Mouse (Mus musculus) gastrocnemius, adult 2 months (tissue): ENCODE results near the gene Eid2. TPM values are rescaled to one million over a fixed set of nuclear protein-coding genes. Genes with fewer than 3 reads are reported as not detected.
"Not testable (repeated sequence)": the region's sequence is repeated elsewhere in the genome, so short reads cannot be mapped to it uniquely, and the experiment has no call there.

Source experiments
- DNase-seq: peaks from one replicate; pipeline ENCODE4 v3.0.0; 2022
- H3K27ac ChIP-seq: fragments of 200-600 bp; 2 replicates; pipeline ENCODE4 v1.8.1; 2022; ENCODE audit warnings: mild to moderate bottlenecking
- H3K4me3 ChIP-seq: fragments of 200-600 bp; 2 replicates; pipeline ENCODE4 v1.8.1; 2022; ENCODE audit warnings: mild to moderate bottlenecking, moderate library complexity
- CTCF ChIP-seq: fragments of 200-600 bp; IDR thresholded peaks from 2 replicates; pipeline ENCODE4 v1.8.1; 2022; ENCODE audit warnings: antibody characterized with exemption, mild to moderate bottlenecking, moderate library complexity
- intact Hi-C: fragments of 180-260 bp; cut with DNase I; formaldehyde crosslinking; loops from one replicate; pipeline ENCODE4 v1.15.1; 2025
- long read RNA-seq, 2 experiments: library from polyadenylated mRNA; stranded (forward); transcript quantifications; one replicate each; pipeline ENCODE4 v2.0.0; 2021
- total RNA-seq, 2 experiments: library from RNA; stranded (reverse); gene quantifications; 2 replicates each; pipeline ENCODE4 v1.2.3; 2021

Eid2 gene
- total RNA-seq = 1 to 10 TPM; 6.4 to 6.8 TPM
- long read RNA-seq, experiment 1, transcript Eid2-201 (1 exons, 1,392 nt) = major isoform, 6 of 6 reads
- long read RNA-seq, experiment 1, partial matches to known transcripts = 0 of 6 reads
- long read RNA-seq, experiment 1, other reads (novel, unspliced or antisense) = 0 of 6 reads
- long read RNA-seq, experiment 2, transcript Eid2-201 (1 exons, 1,392 nt) = major isoform, 18 of 18 reads
- long read RNA-seq, experiment 2, partial matches to known transcripts = 0 of 18 reads
- long read RNA-seq, experiment 2, other reads (novel, unspliced or antisense) = 0 of 18 reads

DNA sequence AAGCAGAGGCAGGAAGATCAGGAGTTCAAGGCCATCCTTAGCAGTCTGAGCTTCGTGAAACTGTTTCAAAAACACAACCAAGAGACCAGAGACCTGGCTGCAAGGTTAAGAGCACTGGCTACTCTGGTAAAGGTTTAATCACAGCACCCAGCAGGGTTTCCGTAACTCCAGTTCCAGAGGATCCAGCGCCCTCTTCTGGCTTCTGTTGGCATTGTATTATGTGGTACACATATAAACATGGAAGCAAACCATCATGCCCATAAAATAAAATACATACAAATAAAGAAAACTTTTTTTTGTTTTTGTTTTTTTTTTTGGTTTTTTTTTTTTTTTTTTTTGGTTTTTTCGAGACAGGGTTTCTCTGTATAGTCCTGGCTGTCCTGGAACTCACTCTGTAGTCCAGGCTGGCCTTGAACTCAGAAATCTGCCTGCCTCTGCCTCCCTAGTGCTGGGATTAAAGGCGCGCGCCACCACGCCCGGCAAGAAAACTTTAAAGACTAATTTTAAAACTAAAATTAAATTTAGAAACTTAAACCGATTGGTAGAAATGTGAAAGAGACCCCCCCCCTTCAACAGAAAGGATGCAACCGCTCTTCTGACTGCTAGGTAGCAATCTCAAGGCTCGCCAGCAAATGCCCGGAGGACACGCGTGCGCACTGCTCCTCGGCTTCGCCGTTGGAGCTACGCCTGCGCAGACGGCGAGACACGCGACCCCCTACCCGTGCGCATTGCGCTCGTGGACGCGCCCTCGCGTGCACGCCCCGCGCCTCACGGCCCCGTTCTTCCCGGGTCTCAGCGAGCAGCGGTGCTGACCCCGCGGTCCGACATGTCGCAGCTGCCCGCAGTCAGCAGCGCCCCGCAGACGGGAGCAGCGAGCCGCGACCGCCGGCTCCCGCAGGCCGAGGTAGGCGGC is at the start of gene Eid2:
TSS of gene Eid2 (plus strand) at position 753 of the 913 bp plus-strand sequence.
- TF ChIP-seq CTCF = peak; percentile 23; the same call in 1 of the 2 replicates
- Histone ChIP-seq H3K4me3 (peak within 1 kb of the TSS; percentile 87), H3K27ac (peak within 1 kb of the TSS; percentile 82)
- intact Hi-C loops = no loop called here
- peak; percentile 85 for DNase-seq

DNA sequence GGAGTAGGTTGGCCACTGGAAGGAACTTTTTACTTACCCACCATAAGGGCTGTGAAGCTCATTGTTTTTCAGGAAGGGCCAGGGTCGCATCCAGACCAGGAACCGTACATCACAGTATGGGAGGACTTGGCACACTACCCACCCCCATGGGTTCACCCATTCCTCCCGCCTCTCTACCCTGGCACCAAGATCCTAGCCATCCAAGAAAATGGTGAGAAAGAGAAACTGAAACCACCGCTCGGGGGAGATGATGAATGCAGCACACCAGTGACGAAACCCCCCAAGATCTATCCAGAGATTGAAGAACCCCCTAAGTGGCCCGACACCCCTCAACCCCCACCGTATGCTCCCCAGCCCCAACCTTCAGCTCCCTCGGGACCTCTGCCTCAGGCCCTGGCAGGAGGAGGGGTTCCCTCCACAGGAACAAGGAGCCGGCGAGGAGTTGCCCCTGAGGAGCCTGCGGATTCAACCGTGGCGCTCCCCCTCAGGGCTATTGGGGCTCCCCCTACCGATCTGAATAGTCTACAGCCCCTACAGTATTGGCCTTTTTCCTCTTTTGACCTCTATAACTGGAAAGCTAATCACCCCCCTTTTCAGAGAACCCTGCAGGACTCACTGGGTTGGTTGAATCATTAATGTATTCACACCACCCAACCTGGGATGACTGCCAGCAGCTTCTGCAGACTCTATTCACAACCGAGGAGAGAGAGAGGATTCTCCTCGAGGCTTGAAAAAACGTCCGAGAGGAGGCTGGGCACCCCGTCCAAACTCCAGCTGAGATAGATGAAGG is 48.5 kb upstream of the Eid2 start:
- H3K4me3 ChIP-seq, H3K27ac ChIP-seq, intact Hi-C loops, DNase-seq: not testable (repeated sequence)

DNA sequence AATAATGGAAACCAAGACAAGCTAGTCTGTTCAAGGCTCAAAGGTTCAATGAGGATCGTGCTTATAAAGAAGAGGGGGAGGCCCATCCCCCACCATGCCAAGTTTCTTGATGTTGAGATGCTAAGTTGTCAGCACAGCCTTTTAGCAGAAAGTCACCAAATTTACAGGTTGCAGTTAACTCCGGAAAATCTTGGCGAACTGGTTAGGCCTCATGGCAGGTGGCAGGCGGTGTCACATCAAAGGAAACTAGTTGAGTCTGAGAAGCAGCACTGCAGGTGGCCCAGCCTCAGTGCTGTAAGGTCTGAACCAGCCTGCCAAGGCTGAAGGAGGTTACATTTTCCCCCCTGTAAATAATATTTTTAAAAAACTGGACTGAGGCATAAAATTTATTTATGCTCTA is 40.8 kb upstream of the Eid2 start:
- DNase-seq, H3K27ac ChIP-seq, intact Hi-C loops, H3K4me3 ChIP-seq: not testable (repeated sequence)

DNA sequence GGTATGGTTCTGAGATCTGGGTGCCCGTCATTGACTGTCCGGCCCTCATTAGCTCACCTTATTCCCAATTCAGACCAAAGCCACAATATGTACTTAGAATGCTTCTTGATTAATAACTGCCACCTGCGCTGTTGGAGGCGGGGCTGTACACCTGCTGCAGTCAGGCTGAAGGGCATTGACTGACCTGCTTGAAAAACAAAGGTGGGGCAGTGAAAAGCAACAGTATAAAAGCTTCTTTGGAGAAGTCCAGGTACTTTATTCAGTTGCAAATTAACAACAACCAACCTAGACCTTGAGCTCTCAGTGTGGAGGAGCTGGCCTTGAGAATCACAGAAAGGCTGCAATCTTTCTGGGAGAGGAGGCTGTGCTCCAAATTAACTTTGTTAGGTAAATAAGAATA is 40.3 kb upstream of the Eid2 start:
- H3K27ac ChIP-seq, H3K4me3 ChIP-seq, DNase-seq, intact Hi-C loops: not testable (repeated sequence)

DNA sequence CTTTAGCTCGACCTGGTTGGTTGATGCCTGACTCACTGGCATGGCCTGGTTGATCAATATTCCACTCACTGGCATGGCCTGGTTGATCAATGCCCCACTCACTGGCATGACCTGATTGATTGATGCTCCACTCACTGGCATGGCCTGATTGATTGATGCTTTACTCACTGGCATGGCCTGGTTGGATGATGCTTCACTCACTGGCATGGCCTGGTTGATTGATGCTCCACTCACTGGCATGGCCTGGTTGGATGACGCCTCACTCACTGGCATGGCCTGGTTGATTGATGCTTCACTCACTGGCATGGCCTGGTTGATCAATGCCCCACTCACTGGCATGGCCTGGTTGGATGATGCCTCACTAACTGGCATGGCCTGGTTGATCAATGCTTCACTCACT is 23.7 kb upstream of the Eid2 start:
- intact Hi-C loops, H3K4me3 ChIP-seq, DNase-seq, H3K27ac ChIP-seq: not testable (repeated sequence)

DNA sequence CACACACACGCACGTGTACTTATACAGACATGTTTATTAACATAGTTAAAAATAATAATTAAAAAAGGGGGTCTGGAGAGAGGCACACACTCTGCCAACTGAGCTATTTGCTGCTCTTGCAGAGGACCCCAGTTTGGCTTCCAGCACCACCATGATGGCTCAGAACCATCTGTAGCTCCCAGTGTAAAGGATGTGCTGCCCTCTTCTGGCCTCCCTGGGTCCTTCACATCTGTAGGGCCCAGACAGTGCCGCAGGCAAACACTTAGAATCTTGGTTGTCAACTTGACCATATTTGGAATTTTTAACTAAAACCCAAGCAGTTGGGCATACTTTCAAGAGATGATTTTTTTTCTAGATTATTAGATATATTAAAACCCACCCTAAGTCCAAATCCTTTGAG is 18.7 kb upstream of the Eid2 start:
- Histone ChIP-seq H3K4me3 (no peak overlapping the region), H3K27ac (no peak overlapping the region)
- intact Hi-C loops = no loop called here
- no peak for DNase-seq
- no peak for TF ChIP-seq CTCF

DNA sequence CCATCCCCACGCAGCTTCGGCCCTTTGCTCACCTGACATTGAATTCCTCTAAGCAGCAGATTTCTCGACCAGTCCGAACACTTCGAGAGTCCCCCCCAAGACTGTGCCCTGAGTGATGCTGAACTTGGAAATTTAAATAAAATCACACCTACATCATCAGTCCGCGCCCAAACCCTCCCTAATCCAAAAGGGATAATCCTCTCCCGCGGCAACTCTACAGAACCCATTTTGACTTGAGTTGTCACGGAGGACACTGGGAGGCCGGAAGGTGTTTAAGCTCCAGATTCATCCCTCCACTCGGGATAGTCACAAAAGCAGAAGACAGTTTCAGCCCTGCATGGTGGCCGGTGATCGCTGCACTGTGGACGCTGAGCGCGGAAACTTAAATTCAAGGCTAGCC is 15.7 kb upstream of the Eid2 start:
- intact Hi-C loops = no loop called here
- Histone ChIP-seq H3K27ac (no peak overlapping the region), H3K4me3 (no peak overlapping the region)
- no peak for TF ChIP-seq CTCF
- no peak for DNase-seq

DNA sequence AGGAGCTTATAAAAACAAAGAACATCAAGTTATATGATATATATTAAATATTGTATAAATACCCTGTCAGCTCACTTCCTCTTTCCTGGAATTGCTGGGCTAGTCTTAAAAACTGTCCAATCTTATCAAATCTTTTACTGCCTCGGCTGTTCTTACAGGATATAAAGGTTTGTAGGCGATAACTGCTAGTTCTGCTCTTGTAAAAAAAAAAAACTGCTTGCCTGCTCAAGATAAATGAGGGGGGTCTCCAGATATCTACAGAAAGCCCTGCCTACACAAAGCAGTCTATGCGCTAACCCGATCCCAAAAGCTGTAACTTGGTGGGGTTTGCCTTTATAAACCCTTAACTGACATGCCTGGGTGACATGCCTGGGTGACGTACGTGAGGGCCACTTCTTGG is 13.1 kb upstream of the Eid2 start:
- no peak overlapping the region for H3K4me3 ChIP-seq
- H3K27ac ChIP-seq = no peak overlapping the region
- intact Hi-C loops = no loop called here
- no peak for TF ChIP-seq CTCF
- no peak for DNase-seq

DNA sequence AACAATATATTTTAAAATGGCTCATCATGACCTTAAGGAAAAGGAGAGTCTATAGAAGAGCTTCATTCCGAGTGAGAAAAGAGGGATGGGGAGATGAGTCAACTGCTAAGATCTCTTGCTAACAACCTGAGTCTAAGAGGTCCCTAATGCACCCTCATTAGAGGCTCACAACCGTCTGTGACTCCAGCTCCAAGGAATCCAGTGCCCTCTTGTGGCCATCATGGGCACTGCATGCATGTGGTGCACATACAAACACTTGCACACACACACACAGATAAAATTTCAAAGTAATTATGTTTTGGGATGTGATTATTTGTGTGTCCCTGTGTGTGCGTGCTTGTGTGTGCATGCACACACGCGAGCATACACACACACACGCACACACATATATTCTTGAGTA is 12.2 kb upstream of the Eid2 start:
- H3K4me3 ChIP-seq = no peak overlapping the region
- no peak for DNase-seq
- TF ChIP-seq CTCF = peak; percentile 19; the same call in 1 of the 2 replicates
- H3K27ac ChIP-seq = no peak overlapping the region
- intact Hi-C loops = no loop called here

DNA sequence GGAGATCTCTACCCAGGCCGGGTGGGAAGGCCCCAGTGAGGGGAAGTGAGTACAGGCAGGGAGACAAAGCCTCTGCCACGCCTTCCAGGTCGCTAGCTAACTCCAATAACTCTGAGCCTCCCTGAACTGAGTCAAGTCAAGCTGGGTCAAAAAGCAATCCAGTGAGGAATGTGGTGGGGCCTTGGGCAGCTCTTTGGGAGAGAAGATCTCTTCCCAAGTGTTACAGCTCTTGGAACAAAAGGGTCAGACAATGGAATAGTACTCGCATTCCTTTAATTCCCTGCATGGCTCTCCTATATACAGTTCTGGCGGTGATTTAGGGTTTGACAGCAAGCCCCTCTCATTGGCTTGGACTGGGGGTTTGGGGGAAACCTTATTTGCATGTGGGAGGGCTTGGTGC is 4.8 kb upstream of the Eid2 start:
- intact Hi-C loops = no loop called here
- no peak for DNase-seq
- H3K27ac ChIP-seq = no peak overlapping the region
- TF ChIP-seq CTCF = no peak
- H3K4me3 ChIP-seq = no peak overlapping the region

DNA sequence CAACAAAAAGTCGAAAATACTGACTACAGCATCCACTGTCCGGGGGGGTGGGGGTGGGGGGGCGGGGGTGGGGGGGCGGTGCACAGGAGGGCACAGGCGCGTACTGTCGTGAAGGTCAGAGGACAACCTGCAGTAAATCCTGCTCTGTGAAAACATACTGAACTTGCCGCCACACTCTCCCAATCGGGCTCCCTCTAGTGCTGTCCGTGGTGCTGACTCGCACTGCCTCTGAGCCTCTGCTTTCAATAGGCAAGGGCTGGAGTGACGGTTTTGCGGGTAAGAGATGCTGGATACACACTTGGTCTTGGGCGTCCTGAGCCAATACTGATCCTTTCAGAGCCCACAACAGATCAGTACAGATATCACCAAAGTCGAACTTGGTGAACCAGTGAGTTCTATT is 3.9 kb upstream of the Eid2 start:
- Histone ChIP-seq H3K4me3 (no peak overlapping the region), H3K27ac (no peak overlapping the region)
- no peak for TF ChIP-seq CTCF
- intact Hi-C loops = no loop called here
- peak; percentile 69 for DNase-seq

DNA sequence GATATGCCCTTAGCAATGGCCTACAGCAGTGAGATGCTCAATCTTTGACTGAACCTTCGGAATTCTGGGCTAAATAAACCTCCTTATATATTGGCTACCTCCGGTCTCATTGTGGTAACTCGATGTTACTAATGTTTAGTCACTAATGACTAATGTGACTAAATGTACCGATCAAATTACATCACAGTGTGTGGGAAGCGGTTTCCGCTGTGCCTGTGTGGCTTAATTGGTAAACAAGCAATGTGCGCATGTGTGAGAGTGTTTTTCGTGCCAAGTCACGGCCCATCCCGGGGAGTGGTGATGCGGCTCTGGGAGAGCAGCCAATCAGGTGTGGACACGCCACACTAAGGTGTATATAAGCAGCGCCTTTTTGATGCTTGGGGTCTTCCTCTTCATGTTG is 2.3 kb upstream of the Eid2 start:
- intact Hi-C loops = no loop called here
- no peak overlapping the region for H3K27ac ChIP-seq
- H3K4me3 ChIP-seq = no peak overlapping the region
- no peak for DNase-seq
- TF ChIP-seq CTCF = no peak

DNA sequence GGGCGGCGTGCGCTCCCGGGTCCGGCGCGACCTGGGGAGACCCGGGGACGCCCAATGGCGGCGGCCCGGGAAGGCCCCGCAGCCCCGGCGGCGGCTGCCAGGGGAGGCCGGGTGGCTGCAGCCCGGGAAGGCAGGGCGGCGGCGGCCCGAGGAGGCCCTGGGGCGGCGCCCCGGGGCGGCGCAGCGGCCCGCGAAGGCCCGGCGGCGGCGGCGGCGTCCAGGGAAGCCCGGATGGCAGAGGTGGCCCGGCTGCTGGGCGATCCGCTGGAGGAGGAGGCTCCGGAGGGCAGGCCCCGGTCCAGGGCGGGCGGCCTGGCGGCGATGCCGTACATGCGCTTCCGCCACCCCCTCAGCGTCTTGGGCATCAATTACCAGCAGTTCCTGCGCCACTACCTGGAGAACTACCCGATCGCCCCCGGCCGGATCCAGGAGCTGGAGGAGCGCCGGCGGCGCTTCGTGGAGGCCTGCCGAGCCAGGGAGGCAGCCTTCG is 406 bp downstream of the Eid2 start:
- intact Hi-C loops = no loop called here
- TF ChIP-seq CTCF = no peak
- H3K27ac ChIP-seq = peak overlapping the region; percentile 82
- H3K4me3 ChIP-seq = peak overlapping the region; percentile 87
- peak; percentile 75 for DNase-seq
